Mouse (Mus musculus) embryonic fibroblast, embryonic 13.5 days (primary cell): Measurements from ENCODE around the gene Nudt12. TPM values are rescaled to one million over a fixed set of nuclear protein-coding genes. Genes with fewer than 3 reads are reported as not detected.

Experiments used
- H3K27ac ChIP-seq: 2 replicates; pipeline ENCODE4 v1.5.1; 2012; ENCODE audit warnings: low read length, control low read depth, inconsistent platforms; ENCODE audit not compliant: insufficient read depth
- H3K4me1 ChIP-seq: 2 replicates; pipeline ENCODE4 v1.6.1; 2011; ENCODE audit warnings: low read length; ENCODE audit not compliant: control insufficient read depth, insufficient read depth
- H3K4me3 ChIP-seq: 2 replicates; pipeline ENCODE4 v1.5.1; 2011; ENCODE audit warnings: mild to moderate bottlenecking, control low read depth, low read length; ENCODE audit not compliant: insufficient read depth
- CTCF ChIP-seq: IDR thresholded peaks from 2 replicates; pipeline ENCODE4 v1.5.1; 2011; ENCODE audit warnings: mild to moderate bottlenecking, control low read depth, low read length, moderate library complexity, borderline replicate concordance; ENCODE audit not compliant: insufficient read depth
- POLR2A ChIP-seq: IDR thresholded peaks from 2 replicates; pipeline ENCODE4 v1.6.1; 2011; ENCODE audit warnings: low read depth, mild to moderate bottlenecking, control low read depth, low read length, moderate library complexity
- polyA plus RNA-seq: library from polyadenylated mRNA; stranded (reverse); fragments of >200 nt; gene quantifications from 2 replicates; pipeline ENCODE4 v1.2.4, GENCODE M21; 2011; ENCODE audit warnings: low read depth; ENCODE audit not compliant: missing spikeins, insufficient read length

The Nudt12 gene
- polyA plus RNA-seq, 1 experiment, result 6.2 TPM

- Histone ChIP-seq H3K4me3 (no peak within 1 kb of the TSS), H3K4me1 (no peaks in the 10 kb centered on the region), H3K27ac (no peak within 1 kb of the TSS)
- TF ChIP-seq POLR2A (no peak), CTCF (no peak)
These were observed 21.9 kb downstream of the Nudt12 start, which contains the start of gene Pdzph1 for GRCm38 (mm10) chr17:58991275-58991674. Gene Pdzph1 (minus strand): TSS chr17:58991375.

GRCm38 (mm10) chr17:58973237-58973636 is 39.9 kb downstream of the Nudt12 start:
- TF ChIP-seq POLR2A, result no peak
- TF ChIP-seq CTCF, result no peak
- Histone ChIP-seq H3K4me1 (no peaks in the 10 kb centered on the region), H3K4me3 (no peak overlapping the region), H3K27ac (no peak overlapping the region)

GRCm38 (mm10) chr17:58959905-58960304 is 53.3 kb downstream of the Nudt12 start:
- Histone ChIP-seq H3K4me1 (no peaks in the 10 kb centered on the region), H3K27ac (no peak overlapping the region), H3K4me3 (no peak overlapping the region)
- TF ChIP-seq POLR2A (no peak), CTCF (peak; percentile 62; the same call in 1 of the 2 replicates)

- TF ChIP-seq CTCF (no peak), POLR2A (no peak)
- Histone ChIP-seq H3K27ac (no peak overlapping the region), H3K4me3 (no peak overlapping the region)
These were observed 56.1 kb downstream of the Nudt12 start for GRCm38 (mm10) chr17:58957055-58957454.

More at GRCm38 (mm10) chr17:58957055-58957454, 56.1 kb downstream of the Nudt12 start:
- H3K4me1 ChIP-seq, result no peaks in the 10 kb centered on the region

Other genes starting within 250 kb of the Nudt12 start
- not detected in 2 replicates for gene Pdzph1, start 22.0 kb downstream of the Nudt12 start, polyA plus RNA-seq